Mouse (Mus musculus) cerebellum, postnatal 10 days (tissue): ENCODE measurements around the gene Sort1.
A peak's percentile ranks its signal among the peaks of the same experiment; 100 is the strongest.

Source experiments
- DNase-seq, 2 experiments: peaks; one replicate each; pipeline ENCODE4 v3.0.0; 2021; ENCODE audit warnings: mixed read lengths in 2 of 2

Sort1 gene

DNA sequence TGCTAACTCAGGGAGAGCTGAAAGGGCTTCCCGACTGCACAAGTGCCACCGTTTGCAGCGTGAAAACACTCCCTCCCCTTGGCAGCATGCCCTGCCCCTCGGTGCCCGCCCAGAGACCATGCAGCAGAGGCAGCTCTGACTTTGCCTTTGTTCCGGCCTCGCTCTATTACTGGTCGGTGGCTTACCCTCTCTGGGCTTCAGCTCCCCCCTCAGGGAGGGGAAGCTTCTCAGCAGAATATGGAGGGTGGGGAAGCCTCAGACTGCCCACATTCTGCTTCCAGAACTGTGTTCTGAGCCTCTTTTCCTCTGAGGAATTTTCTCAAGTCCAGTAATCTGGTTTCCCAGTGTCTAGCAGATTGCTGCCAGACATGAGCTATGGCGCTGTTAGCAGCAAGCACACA is 44.6 kb downstream of the Sort1 start:
- DNase-seq, result peak; percentile 91 to 93

GRCm38 (mm10) chr3:108330812-108331211 is 46.9 kb downstream of the Sort1 start:
- no peak for DNase-seq

- no peak for DNase-seq
Observed at GRCm38 (mm10) chr3:108336878-108337277, 53.0 kb downstream of the Sort1 start.

GRCm38 (mm10) chr3:108341040-108341439 is 57.2 kb downstream of the Sort1 start:
- DNase-seq, result no peak

GRCm38 (mm10) chr3:108342185-108342584 is 58.3 kb downstream of the Sort1 start:
- DNase-seq, result no peak

DNA sequence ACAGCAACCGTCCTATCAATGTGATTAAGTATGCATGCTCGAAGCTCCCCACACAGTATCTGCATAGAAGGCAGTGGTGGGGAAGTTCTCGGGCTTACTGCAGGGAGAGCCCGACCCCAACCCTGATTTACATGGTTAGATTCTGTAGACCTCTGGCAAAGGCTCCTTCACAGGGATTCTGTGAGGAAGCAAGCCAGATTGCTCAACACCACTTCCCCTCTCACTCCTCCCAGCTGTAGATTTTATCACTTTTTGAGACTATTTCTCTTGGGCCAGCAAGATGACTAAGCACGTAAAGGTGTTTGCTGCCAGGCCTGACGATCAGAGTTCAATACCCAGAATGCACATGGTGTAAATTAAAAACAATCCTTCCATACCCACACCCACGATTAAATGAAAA is 62.0 kb downstream of the Sort1 start:
- no peak for DNase-seq

- DNase-seq, result no peak
Observed at GRCm38 (mm10) chr3:108348376-108348775, 64.5 kb downstream of the Sort1 start.

- DNase-seq, result no peak
Observed at GRCm38 (mm10) chr3:108355245-108355644, 71.4 kb downstream of the Sort1 start.

DNA sequence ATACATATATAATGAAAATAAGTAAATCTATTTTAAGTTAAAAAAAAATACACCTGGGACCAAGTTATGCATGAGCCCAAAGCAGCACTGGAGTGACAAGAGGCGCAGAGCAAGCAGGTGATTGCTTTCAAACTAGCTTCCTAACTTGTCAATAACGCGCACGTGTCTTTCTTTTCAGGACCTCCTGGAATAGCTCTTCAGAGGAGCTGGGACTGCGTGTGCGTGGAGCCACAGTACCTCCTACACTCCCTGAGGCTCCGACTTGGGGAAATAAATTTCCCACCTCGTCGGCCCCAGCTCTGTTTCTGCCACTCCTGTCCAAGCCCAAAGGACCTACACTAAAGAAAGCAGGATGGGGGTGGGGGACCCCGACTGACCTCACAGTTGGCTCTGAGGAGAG is 73.2 kb downstream of the Sort1 start:
- DNase-seq, result no peak

DNA sequence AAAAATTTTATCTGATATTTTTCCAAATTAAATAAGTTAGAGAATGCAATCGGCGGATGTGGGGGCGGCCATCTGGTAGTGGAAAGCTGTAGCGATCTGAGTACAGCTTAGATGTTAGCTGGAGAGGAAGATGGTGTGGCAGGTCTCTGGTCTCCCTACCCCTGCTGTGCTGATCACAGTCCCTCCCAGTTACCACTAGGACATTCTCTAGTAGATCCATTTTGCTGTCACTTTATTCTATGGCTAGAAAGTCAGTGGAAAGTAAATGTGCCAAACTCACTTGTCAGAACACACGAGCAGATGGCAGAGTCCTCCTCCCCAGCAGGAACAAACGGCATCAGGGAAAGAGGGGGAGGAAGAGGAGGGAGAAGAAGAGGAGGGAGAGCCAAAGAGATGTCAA is 74.6 kb downstream of the Sort1 start:
- DNase-seq, result peak in 1 of 2 experiments; percentile 34

DNA sequence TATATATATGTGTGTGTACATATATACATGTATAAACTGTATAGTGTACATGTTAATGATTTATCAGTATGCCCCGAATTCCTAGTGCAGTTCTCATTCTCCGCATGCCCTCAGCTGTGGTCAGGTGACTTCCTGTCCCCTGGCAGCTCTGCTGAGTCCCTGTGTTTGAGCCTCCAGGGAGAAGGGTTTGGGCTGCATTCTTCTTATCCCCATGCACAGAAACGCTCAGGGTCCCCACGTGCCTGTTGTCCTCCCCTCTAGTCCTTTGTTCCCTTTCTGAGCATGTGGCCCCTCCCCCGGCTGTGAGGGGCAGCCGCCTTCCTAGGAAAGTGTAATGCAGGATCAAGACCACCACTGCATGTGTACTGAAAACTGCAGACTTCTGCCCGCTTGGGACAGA is 77.0 kb downstream of the Sort1 start:
- DNase-seq, result no peak

DNA sequence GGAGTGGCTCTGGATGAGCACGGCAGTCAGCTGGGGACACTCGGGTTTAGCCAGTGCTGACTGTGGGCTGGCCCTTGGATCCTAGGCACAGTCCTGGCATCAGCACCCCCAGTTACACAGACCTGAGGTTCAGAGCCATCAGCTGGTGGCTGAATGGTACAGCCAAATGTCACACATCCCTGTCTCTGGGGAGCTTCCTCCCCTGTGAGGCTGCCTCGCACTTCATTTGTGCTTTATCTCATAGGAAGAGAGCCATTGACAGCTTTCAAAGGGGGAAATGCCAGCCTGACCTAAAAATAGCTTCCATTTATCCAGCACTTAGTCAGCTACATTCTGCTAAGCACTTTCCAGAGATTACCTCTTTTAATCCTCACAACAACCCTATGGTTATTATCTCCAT is 79.7 kb downstream of the Sort1 start:
- peak in 1 of 2 experiments; percentile 32 for DNase-seq

- no peak for DNase-seq
Observed at GRCm38 (mm10) chr3:108364270-108364995, 80.6 kb downstream of the Sort1 start, which contains the start of gene Mybphl. Gene Mybphl (plus strand): TSS chr3:108364911.

GRCm38 (mm10) chr3:108367173-108367572 is 83.3 kb downstream of the Sort1 start:
- peak; percentile 72 to 75 for DNase-seq

DNA sequence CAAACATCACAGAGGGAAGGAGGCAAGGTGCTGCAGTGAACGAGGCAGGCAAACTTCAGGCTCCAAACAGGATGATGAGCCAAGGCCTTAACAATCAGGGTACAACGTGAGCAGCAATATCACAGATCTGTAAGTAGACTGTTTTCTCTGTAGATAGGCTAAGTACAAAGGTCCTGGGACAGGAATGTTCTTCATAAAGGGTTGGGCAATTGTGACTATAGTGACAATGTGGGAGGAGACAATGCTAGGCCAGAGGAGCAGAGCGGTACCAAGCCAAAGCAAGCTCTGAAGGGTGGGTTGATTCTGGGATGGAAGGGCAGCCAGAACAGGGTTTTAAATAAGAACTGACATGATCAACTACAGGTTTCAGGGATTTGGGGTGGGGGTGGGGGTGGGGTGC is 83.9 kb downstream of the Sort1 start:
- DNase-seq, result no peak

DNA sequence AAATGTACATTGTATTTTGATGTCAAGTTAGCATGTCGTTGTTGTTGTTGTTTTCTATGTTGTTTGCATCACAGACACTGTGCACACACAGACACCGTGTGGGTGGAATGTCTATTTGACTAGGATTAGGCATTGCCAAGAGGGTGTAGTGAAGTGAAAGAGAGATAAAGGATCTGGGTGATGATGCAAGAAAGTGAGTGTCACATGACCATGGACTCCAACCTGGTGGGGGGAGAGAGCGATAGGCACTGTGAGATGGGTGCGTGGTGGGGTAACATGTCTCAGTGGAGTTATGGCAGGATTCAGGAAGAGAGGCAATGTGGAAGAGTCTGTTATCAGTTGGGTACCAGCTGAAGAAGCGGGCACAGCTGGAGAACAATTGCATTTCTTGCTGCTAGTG is 84.8 kb downstream of the Sort1 start:
- no peak for DNase-seq

- no peak for DNase-seq
Observed at GRCm38 (mm10) chr3:108372274-108372673, 88.4 kb downstream of the Sort1 start.

DNA sequence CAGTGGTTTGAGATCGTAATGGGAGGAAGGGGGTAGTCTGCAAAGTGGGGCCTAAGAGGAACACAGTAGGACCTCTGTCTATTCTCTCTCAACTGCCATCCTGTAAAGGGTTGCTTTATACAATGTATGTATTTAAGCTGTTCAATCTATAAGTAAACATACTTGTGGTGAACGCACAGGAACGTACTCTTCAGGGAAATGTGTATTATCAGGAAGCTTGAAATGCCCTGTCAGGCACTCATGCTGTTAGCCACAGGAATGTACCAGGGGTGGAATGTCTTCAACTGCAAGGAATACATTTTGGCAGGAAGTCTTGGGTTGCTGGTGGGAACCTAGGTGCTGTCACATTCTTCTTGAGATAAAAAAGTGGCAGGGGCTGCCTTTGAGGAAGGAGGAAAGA is 88.8 kb downstream of the Sort1 start:
- no peak for DNase-seq

DNA sequence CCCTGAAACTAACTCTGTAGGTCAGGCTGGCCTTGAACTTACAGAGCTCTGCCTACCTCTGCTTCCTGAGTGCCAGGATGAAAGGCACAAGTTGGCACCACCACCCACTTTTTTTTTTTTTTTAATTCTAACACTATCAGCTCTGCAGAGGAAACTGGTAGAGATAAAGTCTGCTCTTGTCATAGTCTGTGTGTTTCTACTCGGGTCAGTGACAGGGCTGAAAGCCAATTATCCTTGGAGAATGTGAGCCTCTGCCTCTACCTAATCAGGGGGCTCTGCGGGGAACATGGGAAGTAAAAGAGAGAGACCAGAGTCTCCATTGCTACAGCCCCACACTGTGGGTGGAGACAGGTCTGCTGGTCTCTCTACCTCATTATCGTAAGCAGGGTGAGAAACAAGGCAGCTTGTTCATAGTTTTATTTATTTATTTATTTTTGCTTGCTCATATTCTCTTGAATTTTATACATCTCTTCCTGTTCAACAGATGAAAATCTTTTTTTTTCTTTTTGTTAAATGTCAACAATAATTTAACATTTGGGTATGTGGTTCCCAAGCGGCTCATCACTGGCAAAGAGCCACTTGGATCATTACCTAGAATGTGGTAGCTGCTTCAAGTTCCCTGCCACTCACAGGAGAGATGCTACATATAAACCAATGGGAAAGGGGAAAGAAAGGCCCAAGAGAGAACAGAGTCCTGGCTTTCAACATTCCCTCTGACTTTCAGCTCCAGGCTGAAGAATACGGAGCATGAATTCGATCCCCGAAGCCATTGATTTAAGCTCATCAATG is 95.2 kb downstream of the Sort1 start:
- peak; percentile 71 to 77 for DNase-seq

GRCm38 (mm10) chr3:108380695-108381094 is 96.8 kb downstream of the Sort1 start:
- no peak for DNase-seq

GRCm38 (mm10) chr3:108381945-108382875 is 98.3 kb downstream of the Sort1 start:
- no peak for DNase-seq

DNA sequence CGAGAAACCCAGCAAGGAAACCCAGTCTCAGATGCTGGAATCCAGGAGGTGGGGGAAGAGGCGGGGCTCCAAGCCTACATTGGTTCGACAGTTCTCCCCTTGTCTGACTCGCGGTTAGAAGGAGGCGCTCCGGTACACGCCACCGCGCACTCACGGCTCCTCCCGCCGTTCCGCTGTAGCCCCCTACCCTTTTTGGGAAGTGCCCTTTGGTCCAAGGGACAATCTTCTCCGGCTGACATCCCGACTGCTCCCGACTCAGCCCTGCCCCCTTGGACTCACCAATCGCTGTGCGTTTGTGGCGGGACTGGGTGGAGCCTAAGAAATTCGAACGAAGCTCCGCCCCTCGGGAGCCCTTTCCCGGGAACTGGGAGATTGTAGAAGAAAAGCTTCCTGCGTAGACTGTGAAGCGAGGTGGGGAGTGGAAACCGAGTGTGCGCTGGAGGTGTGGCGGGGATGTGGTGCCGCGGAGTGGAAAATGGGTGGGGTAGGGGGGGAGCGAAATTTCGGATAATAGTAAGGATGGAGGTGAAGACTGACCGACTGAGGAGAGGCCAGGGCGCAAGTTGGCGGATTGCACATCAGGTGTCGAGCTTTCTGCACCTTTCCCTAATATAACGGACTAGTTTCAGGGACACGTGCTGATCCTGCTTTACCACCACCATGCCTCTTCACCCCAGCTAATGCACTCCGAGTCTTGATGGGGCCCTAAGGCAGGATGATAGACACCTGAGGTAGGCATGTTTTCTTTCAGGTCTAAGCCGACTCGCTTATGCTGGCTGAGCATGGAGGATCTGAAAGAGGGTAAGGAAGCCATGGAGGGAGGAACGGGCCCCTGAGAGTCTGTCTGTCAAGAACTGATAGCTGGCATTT is 99.8 kb downstream of the Sort1 start, which contains the start of gene Psrc1:
Psrc1 (plus strand) TSS at position 355 of the 870 bp plus-strand sequence.
- DNase-seq, result peak; percentile 93 to 94
